Mouse (Mus musculus): ENCODE measurements around the gene Edaradd.

Gene Edaradd

GRCm38 (mm10) chr13:12519955-12520584 is at the start of gene Edaradd:
TSS of gene Edaradd (minus strand) at chr13:12520438.
- DNase-seq, result peak; percentile 62 to 75

GRCm38 (mm10) chr13:12569741-12570140 is 49.5 kb upstream of the Edaradd start:
- no peak for DNase-seq

GRCm38 (mm10) chr13:12568597-12569469 is 48.6 kb upstream of the Edaradd start:
- no peak for DNase-seq

GRCm38 (mm10) chr13:12567936-12568335 is 47.7 kb upstream of the Edaradd start:
- no peak for DNase-seq

GRCm38 (mm10) chr13:12565621-12566390 is 45.6 kb upstream of the Edaradd start, which contains the start of gene Ero1lb:
TSS of gene Ero1lb (plus strand) at chr13:12565874.
- peak; percentile 99 to 100 for DNase-seq

GRCm38 (mm10) chr13:12562256-12562655 is 42.0 kb upstream of the Edaradd start:
- DNase-seq, result no peak

GRCm38 (mm10) chr13:12561729-12562128 is 41.5 kb upstream of the Edaradd start:
- DNase-seq, result no peak

- no peak for DNase-seq
These were observed 39.4 kb upstream of the Edaradd start for GRCm38 (mm10) chr13:12559462-12560120.

- DNase-seq, result no peak
These were observed 38.8 kb upstream of the Edaradd start for GRCm38 (mm10) chr13:12559044-12559443.

GRCm38 (mm10) chr13:12554211-12554610 is 34.0 kb upstream of the Edaradd start:
- no peak for DNase-seq

GRCm38 (mm10) chr13:12543880-12544568 is 23.8 kb upstream of the Edaradd start:
- no peak for DNase-seq

GRCm38 (mm10) chr13:12543246-12543645 is 23.0 kb upstream of the Edaradd start:
- no peak for DNase-seq

- peak; percentile 60 to 76 for DNase-seq
These were observed 22.1 kb upstream of the Edaradd start for GRCm38 (mm10) chr13:12542006-12542981.

GRCm38 (mm10) chr13:12540119-12540518 is 19.9 kb upstream of the Edaradd start:
- DNase-seq, result no peak

- DNase-seq, result no peak
These were observed 19.5 kb upstream of the Edaradd start for GRCm38 (mm10) chr13:12539716-12540115.

- peak; percentile 75 to 82 for DNase-seq
These were observed 17.7 kb upstream of the Edaradd start for GRCm38 (mm10) chr13:12537971-12538370.

- DNase-seq, result peak; percentile 43 to 61
These were observed 14.4 kb upstream of the Edaradd start for GRCm38 (mm10) chr13:12534628-12535027.

GRCm38 (mm10) chr13:12525678-12526077 is 5.4 kb upstream of the Edaradd start:
- DNase-seq, result no peak

- DNase-seq, result no peak
These were observed 2.1 kb upstream of the Edaradd start for GRCm38 (mm10) chr13:12522346-12522745.

GRCm38 (mm10) chr13:12519371-12519770 is 867 bp downstream of the Edaradd start:
- no peak for DNase-seq

Measured in kidney, postnatal 25 days (tissue).